Mouse (Mus musculus) testis, adult 2 months (tissue): ENCODE measurements around the gene Hist1h3d.

Experiments
- CTCF ChIP-seq: fragments of 200-500 bp; IDR thresholded peaks from 2 replicates; pipeline ENCODE4 v1.5.1; 2012; ENCODE audit warnings: low read depth, mild to moderate bottlenecking, inconsistent platforms, low read length, moderate library complexity; ENCODE audit not compliant: control insufficient read depth, insufficient read depth, insufficient replicate concordance
- POLR2A ChIP-seq: fragments of 200-500 bp; IDR thresholded peaks from 2 replicates; pipeline ENCODE4 v1.6.1; 2012; ENCODE audit warnings: low read depth, mild to moderate bottlenecking, inconsistent platforms, low read length, moderate library complexity; ENCODE audit not compliant: control insufficient read depth

GRCm38 (mm10) chr13:23551931-23552914 lies 23.3 kb upstream of the Hist1h3d start:
- TF ChIP-seq CTCF (no peak), POLR2A (no peak)
